Mouse (Mus musculus) adrenal gland, postnatal 36 days (tissue): ENCODE data around the gene Wdr62. TPM values are rescaled to one million over a fixed set of nuclear protein-coding genes. Genes with fewer than 3 reads are reported as not detected.

Experiments used
- DNase-seq, 2 experiments: peaks; one replicate each; pipeline ENCODE4 v3.0.0; 2021; ENCODE audit warnings: mixed read lengths in 1 of 2
- long read RNA-seq, 2 experiments: library from polyadenylated mRNA; stranded (forward); transcript quantifications; one replicate each; pipeline ENCODE4 v2.0.0; 2021; ENCODE audit warnings: borderline sequencing depth in 2 of 2
- total RNA-seq, 2 experiments: library from RNA; stranded (reverse); gene quantifications; 2 replicates each; pipeline ENCODE4 v1.2.3; 2021

Wdr62 gene
- total RNA-seq: 1 to 10 TPM; 4.6 to 5.7 TPM
- long read RNA-seq, experiment 1, partial matches to known transcripts: 0 of 1 reads
- long read RNA-seq, experiment 1, other reads (novel, unspliced or antisense): 0 of 1 reads
- long read RNA-seq, experiment 2: 0 reads

GRCm38 (mm10) chr7:30279951-30280669, at the start of gene Wdr62, which contains the start of gene Thap8:
TSS of gene Wdr62 (minus strand) at chr7:30280419.
TSS of gene Thap8 (plus strand) at chr7:30280094.
- DNase-seq: peak; percentile 93 to 96

GRCm38 (mm10) chr7:30328379-30328778, 48.2 kb upstream of the Wdr62 start:
- no peak for DNase-seq

DNA sequence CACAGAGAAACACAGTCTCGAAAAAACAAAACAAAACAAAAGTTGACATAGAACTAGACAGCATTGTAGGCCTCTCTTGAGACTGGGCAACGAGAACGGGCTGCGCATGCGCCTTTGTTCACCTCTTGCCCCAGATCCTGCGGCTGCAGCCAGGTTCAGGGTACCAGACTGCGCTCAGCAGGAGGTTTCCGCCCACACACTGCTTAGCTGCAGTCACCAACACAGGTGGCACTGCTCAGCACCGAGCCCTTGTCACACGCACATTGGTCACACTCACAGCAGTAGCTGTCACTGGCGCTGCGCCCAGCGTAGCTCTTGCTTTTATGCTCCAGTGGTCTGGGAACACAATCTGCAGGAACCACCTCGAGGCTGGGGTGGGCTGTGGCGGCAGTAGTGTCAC, 46.9 kb upstream of the Wdr62 start:
- no peak for DNase-seq

GRCm38 (mm10) chr7:30326427-30326826, 46.2 kb upstream of the Wdr62 start:
- DNase-seq: no peak

DNA sequence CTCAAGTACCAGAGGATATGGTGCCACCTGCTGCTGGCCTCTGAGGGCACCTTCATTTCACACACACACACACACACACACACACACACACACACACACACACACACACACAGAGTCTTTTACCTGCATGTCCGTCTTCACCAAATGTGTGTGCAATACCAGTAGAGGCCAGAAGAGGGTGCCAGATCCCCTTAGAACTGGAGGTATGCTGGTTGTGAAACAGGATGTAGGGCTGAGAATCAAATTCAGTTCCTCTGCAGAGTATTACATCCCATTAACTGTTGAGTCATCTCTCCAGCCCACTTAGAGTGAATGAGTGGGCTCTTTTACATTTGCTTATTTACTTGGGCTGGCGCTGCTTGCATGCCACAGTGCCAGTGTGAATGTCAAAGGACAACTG, 45.1 kb upstream of the Wdr62 start:
- DNase-seq: peak; percentile 35 to 41

GRCm38 (mm10) chr7:30324300-30324944, 44.2 kb upstream of the Wdr62 start:
- no peak for DNase-seq

DNA sequence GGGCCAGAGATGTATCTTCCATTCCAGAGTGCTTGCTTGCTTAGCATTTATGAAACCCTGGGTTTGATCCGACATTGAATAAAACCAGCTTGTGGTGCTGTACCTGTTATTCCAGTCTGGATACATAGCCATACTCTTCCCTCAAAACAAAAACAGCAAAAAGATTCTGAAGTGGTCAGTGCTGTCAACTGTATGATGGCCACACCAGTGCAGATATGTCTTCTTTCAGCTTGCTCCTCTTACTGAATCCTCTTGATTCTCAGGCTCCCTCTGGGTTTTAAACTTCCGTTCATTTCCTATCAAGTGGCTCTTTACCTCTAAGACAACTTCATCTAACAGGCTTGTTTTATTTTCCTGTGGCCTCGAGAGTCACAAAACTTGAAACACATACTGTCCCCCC, 43.6 kb upstream of the Wdr62 start, which contains the start of gene Sdhaf1:
Gene Sdhaf1, minus strand, starts transcription at position 101 of the 400 bp plus-strand sequence.
- DNase-seq: no peak

DNA sequence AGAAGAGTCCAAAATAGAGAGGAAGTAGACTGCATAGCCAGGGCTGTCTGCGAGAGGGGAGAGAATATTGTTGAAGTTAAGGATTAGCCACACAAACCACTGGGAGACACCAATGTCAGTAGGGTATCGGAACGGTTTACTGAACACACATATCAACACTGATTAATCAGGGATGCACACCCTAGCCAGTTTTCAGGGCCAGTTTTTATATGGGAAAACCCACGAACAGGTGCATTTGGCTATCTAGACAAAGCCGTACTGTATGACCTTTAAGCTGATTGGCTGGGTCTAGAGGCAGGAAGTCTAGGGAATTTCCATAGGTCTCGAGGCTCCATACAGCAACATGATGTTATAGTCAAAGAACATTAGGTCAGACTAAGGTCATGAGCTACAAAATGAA, 42.6 kb upstream of the Wdr62 start:
- DNase-seq: no peak

DNA sequence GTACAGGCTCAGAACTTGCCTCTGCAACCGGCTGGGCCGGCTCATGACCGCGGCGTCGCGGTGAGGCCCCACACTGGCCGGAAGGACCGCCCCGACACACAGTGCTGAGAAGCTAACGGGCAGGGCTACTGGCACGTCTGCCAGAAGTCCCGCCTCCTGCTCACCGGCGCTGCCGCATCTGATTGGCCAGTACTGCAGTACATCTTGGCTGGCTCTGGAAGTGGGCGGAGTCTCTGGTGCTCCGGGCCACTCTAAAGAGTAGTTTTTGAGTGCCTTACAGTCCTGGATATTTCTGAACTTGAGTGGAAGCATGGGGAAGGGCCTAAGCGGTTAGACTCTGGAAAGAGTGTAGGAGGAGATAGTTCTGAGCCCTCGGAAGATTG, 42.1 kb upstream of the Wdr62 start:
- DNase-seq: peak; percentile 98

GRCm38 (mm10) chr7:30321539-30322284, 41.5 kb upstream of the Wdr62 start, which contains the start of gene E130208F15Rik:
TSS of gene E130208F15Rik (plus strand) at chr7:30321740.
- peak; percentile 81 to 89 for DNase-seq

- DNase-seq: no peak
Measured at GRCm38 (mm10) chr7:30320946-30321345, 40.7 kb upstream of the Wdr62 start.

DNA sequence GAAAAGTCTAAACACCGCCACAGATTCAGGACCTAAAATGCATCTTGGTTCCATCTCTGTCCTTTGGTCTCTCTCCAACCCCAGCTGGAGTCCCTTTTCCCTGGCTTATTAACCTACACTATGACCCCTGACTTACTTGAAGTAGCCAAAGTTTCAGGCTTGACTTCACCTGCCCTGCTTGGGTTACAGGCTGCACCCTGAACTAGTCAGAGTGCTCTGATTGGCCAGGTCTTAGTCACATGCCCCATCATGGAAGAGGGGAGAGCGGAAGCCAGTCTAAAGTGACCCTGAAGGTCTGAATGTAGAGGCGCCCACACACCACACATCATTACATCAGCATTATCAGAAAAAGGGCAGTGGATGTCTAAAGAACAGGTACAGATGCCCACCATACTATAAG, 37.9 kb upstream of the Wdr62 start:
- no peak for DNase-seq

DNA sequence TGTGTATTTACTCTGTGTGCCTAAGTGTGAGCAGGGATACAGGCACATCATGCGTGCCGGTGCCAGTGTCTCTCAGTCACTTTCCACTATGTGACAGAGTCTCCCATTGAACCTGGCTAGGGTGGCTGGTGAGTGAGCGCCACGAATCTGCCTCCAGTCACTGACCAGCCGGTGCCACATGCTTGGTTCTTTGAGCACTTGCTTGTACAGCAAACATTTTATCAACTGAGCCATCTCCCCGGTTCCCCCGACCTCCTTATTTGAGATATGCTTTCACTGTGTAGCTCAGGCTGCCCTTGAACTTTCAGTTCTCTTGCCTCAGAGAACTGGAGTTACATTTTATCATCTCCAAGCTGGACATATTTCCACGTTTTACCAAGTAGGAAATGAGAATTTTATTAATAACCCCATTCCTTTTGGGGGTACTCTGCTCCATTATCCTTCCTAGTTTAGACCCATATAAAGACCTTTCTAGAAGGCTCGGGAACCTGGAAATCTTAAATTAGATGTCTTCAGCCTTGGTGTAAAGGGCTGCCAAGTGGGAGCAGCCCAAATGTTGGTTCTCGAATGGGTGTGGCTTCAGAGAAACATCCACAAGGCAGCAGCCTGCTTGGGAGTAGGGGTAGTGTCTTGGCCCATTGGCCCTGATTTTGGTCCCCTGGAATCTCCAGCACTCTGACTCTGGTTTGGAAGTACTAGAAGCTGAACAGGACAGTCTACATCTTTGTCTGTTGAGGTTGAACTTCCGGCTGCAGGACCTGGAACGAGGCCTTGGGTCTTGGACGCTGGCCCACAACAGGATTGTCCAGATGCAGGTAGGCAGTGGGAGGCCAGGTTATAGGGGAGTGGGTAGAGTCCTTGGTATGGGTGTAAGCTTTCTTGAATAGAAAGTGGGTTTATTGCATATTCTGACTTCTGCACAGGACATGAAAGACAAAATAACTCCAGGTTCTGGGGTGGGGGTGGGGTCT, 35.6 kb upstream of the Wdr62 start:
- DNase-seq: peak in 1 of 2 experiments; percentile 31

GRCm38 (mm10) chr7:30314721-30315155, 34.5 kb upstream of the Wdr62 start, which contains the start of gene Syne4:
TSS of gene Syne4 (plus strand) at chr7:30314807.
- peak in 1 of 2 experiments; percentile 26 for DNase-seq

GRCm38 (mm10) chr7:30313666-30314320, 33.6 kb upstream of the Wdr62 start:
- no peak for DNase-seq

DNA sequence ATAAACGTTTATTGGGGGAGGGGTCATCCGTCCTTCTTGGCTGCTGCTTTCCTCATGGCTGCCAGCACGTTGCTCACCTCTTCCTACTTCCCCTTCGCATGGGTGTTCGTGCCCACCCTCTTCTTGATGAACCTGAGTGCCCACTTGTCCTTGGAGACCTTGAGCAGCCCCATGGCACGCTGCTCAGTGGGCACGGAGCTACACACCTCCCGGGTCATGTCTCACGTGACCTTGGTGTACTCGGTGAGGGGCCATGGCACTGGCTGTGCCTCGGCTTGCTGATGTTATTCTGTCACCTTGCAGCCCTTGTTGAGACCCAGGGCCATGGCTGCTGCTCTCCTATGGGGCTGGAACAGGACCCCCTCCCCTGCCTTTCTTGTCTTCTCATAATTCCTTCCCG, 29.9 kb upstream of the Wdr62 start:
- DNase-seq: no peak

- DNase-seq: no peak
Measured at GRCm38 (mm10) chr7:30309395-30310129, 29.3 kb upstream of the Wdr62 start.

- DNase-seq: peak; percentile 95
Measured at GRCm38 (mm10) chr7:30308076-30309005, 28.1 kb upstream of the Wdr62 start, which contains the start of gene Alkbh6. TSS of gene Alkbh6 (plus strand) at chr7:30308717.
